Mouse (Mus musculus): ENCODE measurements around the gene Ube2b. TPM values are rescaled to one million over a fixed set of nuclear protein-coding genes. Genes with fewer than 3 reads are reported as not detected.
A peak's percentile ranks its signal among the peaks of the same experiment; 100 is the strongest.

Gene Ube2b
- polyA plus RNA-seq, 1 experiment from 2014 or later: 241 TPM

DNA sequence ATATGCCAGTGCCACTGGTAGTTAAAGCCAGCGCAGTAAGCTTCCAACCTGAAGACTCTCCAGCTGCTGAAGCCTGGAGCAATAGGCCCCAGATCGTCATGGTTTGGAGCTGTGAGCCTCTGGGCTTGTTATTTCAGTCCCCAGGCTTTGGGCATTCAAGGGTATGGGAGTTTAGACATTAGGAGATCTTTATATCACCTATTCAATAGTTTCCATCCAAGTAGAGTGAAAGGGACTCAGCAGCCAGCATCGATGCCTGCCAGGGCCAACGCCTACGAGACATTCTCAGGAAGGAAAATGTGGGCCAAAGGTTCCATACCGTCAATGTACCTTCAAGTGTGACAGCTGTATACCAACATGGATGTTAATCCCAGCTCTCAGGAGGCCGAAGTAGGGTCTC, 38.3 kb downstream of the Ube2b start:
- peaks cover 5% of the 10 kb centered on the region; the same call in 1 of the 2 replicates for H3K4me1 ChIP-seq
- H3K4me3 ChIP-seq: no peak overlapping the region
- H3K4me2 ChIP-seq: no peak overlapping the region
- H3K9me3 ChIP-seq: no peaks in the 10 kb centered on the region
- H3K27me3 ChIP-seq: no peaks in the 10 kb centered on the region
- H3K36me3 ChIP-seq: no peaks in the 10 kb centered on the region
- 89% methylated on average over 7 of the region's 7 CpGs for WGBS
- ATAC-seq (ENCODE audit: insufficient number of reproducible peaks, low FRiP score, low TSS enrichment, low read depth): no peak
- H3K27ac ChIP-seq: no peak overlapping the region
- H3K9ac ChIP-seq: no peak overlapping the region

DNA sequence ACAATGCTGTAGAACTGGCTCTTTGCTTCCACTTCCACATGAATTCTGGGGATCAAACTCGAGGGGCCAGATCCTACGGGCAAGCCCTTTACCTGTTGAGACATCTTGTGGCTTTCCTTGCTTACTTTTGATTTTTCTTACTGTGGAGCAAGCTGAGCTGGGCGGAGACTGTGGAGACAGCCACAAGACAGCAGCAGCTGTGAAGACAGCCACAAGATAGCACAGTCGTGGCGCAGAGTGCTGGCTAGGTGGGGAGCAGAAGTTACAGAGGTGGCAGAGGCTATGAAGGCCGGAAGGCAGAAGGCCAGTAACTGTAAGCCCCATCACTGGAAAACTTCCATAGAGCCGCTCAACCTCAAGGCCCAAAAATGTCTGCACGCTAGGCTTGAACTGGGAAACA, 38.8 kb downstream of the Ube2b start:
- Histone ChIP-seq H3K36me3 (no peaks in the 10 kb centered on the region), H3K4me2 (no peak overlapping the region), H3K27ac (no peak overlapping the region), H3K4me1 (peaks cover 3% of the 10 kb centered on the region; the same call in 1 of the 2 replicates), H3K4me3 (no peak overlapping the region), H3K9ac (no peak overlapping the region), H3K9me3 (no peaks in the 10 kb centered on the region), H3K27me3 (no peaks in the 10 kb centered on the region)
- 87% methylated on average over 8 of the region's 8 CpGs for WGBS
- ATAC-seq (ENCODE audit: insufficient number of reproducible peaks, low FRiP score, low TSS enrichment, low read depth): no peak

DNA sequence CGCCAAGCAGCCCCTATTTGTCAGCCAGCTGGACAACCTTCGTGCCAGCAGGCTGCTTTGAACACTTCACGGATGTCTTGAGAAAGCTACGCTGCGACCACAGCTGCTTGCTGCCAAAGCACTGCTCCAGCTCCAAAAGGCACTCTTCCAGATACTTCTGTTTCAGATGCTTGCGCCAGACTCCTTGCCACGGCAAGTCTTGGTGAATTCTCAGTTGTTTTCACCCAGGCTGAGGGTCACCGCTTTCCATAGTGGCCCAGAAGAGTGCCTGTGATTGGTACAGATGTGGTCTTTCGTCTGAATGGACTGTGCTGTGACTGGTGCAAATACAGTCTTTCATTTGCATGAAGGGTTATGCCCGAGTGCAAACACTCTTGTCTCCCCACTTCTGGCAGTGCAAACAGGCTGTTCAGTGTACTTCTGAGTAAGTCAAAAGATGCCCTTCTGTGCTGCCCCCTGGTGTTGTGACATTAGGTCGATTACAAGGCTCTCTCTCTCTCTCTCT, 39.5 kb downstream of the Ube2b start:
- H3K27ac ChIP-seq: no peak overlapping the region
- no peaks in the 10 kb centered on the region for H3K27me3 ChIP-seq
- no peaks in the 10 kb centered on the region for H3K36me3 ChIP-seq
- no peaks in the 10 kb centered on the region for H3K9me3 ChIP-seq
- no peak overlapping the region for H3K9ac ChIP-seq
- H3K4me3 ChIP-seq: no peak overlapping the region
- H3K4me2 ChIP-seq: no peak overlapping the region
- 0 out of 2 replicates have a peak, but pooled peaks have one; percentile 30 for ATAC-seq (ENCODE audit: insufficient number of reproducible peaks, low FRiP score, low TSS enrichment, low read depth)
- WGBS: 55% methylated on average over 11 of the region's 11 CpGs
- peaks cover 3% of the 10 kb centered on the region; the same call in 1 of the 2 replicates for H3K4me1 ChIP-seq

DNA sequence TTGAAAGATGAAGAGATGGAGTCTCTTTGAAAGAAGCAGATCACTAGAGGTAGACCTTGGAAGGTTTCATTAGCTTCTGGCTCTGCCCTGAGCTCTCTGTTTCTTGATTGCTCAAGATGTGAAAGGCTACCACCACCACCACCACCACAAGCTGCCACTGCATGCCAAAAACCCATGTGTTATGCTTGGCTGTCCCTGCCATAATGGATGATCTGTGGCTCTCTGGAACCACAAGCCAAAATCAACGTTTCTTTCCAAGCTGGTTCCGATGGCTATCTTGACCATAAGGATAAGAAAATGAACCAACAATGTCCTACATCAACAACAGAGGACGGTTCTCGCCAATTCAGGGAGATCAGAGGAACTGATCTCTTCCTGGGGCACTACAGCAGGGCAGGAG, 40.5 kb downstream of the Ube2b start:
- no peak overlapping the region for H3K4me3 ChIP-seq
- ATAC-seq (ENCODE audit: insufficient number of reproducible peaks, low FRiP score, low TSS enrichment, low read depth): no peak
- WGBS: 88% methylated on average over 4 of the region's 4 CpGs
- H3K4me2 ChIP-seq: no peak overlapping the region
- H3K9me3 ChIP-seq: no peaks in the 10 kb centered on the region
- H3K36me3 ChIP-seq: no peaks in the 10 kb centered on the region
- no peak overlapping the region for H3K27ac ChIP-seq
- no peaks in the 10 kb centered on the region for H3K27me3 ChIP-seq
- H3K4me1 ChIP-seq: peaks cover 3% of the 10 kb centered on the region; the same call in 1 of the 2 replicates
- no peak overlapping the region for H3K9ac ChIP-seq

DNA sequence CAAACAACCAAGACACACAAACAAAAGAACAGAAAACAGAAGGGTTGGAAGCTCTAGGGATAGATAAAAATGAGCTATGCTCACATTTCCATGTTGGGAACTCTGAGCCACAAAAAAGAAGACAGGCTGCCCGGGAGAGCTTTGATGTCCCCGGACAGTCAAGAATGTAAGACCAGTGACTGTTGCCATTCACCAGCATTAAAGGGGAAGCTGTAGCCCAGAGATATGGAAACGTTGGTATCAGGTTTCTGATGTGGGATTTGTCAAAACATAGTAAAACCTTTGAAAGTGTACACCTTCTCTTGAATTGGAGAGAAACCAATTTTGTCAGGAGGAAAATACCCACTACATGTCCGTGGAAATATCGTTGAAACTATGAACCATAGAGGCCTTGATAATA, 41.1 kb downstream of the Ube2b start:
- no peak overlapping the region for H3K4me2 ChIP-seq
- no peak overlapping the region for H3K4me3 ChIP-seq
- ATAC-seq (ENCODE audit: insufficient number of reproducible peaks, low FRiP score, low TSS enrichment, low read depth): no peak
- no peak overlapping the region for H3K9ac ChIP-seq
- H3K27ac ChIP-seq: no peak overlapping the region
- no peaks in the 10 kb centered on the region for H3K36me3 ChIP-seq
- H3K9me3 ChIP-seq: no peaks in the 10 kb centered on the region
- WGBS: 76% methylated on average over 5 of the region's 5 CpGs
- no peaks in the 10 kb centered on the region for H3K27me3 ChIP-seq
- H3K4me1 ChIP-seq: peaks cover 3% of the 10 kb centered on the region; the same call in 1 of the 2 replicates

DNA sequence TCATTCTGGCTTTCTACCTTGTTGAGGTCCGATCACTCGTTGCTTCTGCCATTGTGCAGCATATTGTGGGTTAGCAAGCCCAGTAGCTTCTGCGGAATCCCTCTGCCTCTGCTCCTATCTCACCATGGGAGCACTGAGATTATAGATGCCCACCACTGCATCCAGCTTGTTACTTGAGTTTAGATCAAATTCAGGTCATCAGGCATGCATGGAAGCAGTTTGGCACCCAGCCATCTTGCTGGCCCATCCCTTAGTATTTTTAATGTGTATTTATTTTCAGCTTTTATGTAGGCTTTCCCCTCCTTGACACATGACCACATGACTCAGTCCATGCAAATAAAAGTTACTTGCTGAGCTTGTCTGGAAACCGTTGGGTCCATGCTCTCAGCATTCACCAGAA, 42.8 kb downstream of the Ube2b start:
- Histone ChIP-seq H3K36me3 (no peaks in the 10 kb centered on the region), H3K27me3 (no peaks in the 10 kb centered on the region), H3K27ac (no peak overlapping the region), H3K4me3 (no peak overlapping the region), H3K4me1 (peaks cover 3% of the 10 kb centered on the region; the same call in 1 of the 2 replicates), H3K4me2 (no peak overlapping the region), H3K9ac (no peak overlapping the region), H3K9me3 (no peaks in the 10 kb centered on the region)
- ATAC-seq (ENCODE audit: insufficient number of reproducible peaks, low FRiP score, low TSS enrichment, low read depth): no peak
- 80% methylated on average over 4 of the region's 4 CpGs for WGBS

DNA sequence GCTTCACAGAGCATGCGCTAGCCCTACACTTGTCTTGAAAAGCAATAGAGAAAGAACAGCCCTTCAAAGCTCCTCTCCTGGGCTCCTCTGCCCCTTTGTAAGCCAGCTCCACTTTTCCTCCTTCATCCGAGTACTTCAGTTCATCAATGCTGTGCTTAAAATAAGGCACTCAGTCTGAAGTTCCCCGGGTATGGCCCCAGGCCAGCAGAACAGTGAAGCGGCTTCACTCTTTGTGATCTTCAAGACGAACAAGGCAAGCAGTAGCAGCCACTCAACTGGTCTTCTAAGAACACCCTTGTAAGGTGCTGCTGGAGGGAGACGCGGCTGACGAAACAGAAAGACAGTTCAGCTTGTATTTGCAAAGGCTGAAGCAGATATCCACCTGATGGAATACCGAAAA, 44.5 kb downstream of the Ube2b start:
- Histone ChIP-seq H3K4me2 (no peak overlapping the region), H3K9me3 (no peaks in the 10 kb centered on the region), H3K27ac (no peak overlapping the region), H3K27me3 (no peaks in the 10 kb centered on the region), H3K36me3 (no peaks in the 10 kb centered on the region), H3K4me1 (peaks cover 3% of the 10 kb centered on the region; the same call in 1 of the 2 replicates), H3K4me3 (no peak overlapping the region), H3K9ac (no peak overlapping the region)
- no peak for ATAC-seq (ENCODE audit: insufficient number of reproducible peaks, low FRiP score, low TSS enrichment, low read depth)
- 70% methylated on average over 9 of the region's 9 CpGs for WGBS

DNA sequence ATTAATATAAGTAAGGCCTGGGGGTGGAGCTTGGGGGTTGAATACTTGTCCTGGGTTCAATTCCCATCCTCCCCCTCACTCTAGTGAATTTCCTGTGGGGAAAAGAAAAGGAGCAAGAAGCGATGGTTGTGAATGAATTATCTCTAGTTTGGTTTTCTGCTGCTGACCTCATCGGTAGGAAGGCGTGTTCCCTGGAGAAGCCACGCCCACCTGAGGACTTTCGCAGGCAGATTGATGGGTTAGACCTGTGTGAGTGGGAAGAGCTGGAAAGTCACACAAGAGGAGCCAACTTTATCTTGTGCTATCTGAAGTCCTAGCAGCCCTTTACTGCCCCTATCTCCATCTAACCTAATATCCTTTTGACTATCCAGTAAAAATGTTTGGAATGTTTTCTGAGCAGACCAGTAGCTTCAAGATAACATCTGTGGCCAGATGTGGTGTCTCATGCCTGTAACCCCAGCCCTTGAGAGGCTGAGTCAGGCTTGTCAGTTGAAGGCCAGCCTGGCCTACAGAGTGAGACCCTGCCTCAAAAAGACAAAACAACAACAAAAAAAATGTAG, 48.6 kb downstream of the Ube2b start:
- no peak for ATAC-seq (ENCODE audit: insufficient number of reproducible peaks, low FRiP score, low TSS enrichment, low read depth)
- Histone ChIP-seq H3K9ac (no peak overlapping the region), H3K36me3 (no peaks in the 10 kb centered on the region), H3K27me3 (no peaks in the 10 kb centered on the region), H3K4me1 (no peaks in the 10 kb centered on the region), H3K27ac (no peak overlapping the region), H3K9me3 (no peaks in the 10 kb centered on the region), H3K4me2 (no peak overlapping the region), H3K4me3 (no peak overlapping the region)
- WGBS: 56% methylated on average over 5 of the region's 5 CpGs

DNA sequence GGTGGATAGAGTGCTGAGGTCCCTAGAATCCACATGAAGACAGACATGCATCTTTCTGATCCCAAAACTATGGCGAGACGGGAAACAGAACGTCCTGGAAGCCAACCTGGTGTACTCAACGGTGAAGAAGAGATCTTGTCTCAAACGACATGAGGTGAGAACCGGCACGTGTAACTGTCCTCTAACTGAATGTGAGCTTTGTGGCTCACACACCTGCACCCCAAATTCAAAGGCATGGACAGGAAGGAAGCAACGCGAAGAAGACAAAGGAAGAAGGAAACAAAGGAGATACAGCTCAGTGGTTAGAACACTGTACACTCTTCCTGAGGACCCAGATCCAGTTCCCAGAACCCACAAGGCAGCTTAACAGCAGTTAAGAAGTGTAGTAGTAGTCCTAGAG, 50.6 kb downstream of the Ube2b start:
- no peak for ATAC-seq (ENCODE audit: insufficient number of reproducible peaks, low FRiP score, low TSS enrichment, low read depth)
- Histone ChIP-seq H3K4me2 (no peak overlapping the region), H3K4me3 (no peak overlapping the region), H3K27me3 (no peaks in the 10 kb centered on the region), H3K9ac (no peak overlapping the region), H3K9me3 (no peaks in the 10 kb centered on the region), H3K27ac (no peak overlapping the region), H3K36me3 (no peaks in the 10 kb centered on the region), H3K4me1 (peaks cover 6% of the 10 kb centered on the region)
- WGBS: 90% methylated on average over 9 of the region's 9 CpGs

DNA sequence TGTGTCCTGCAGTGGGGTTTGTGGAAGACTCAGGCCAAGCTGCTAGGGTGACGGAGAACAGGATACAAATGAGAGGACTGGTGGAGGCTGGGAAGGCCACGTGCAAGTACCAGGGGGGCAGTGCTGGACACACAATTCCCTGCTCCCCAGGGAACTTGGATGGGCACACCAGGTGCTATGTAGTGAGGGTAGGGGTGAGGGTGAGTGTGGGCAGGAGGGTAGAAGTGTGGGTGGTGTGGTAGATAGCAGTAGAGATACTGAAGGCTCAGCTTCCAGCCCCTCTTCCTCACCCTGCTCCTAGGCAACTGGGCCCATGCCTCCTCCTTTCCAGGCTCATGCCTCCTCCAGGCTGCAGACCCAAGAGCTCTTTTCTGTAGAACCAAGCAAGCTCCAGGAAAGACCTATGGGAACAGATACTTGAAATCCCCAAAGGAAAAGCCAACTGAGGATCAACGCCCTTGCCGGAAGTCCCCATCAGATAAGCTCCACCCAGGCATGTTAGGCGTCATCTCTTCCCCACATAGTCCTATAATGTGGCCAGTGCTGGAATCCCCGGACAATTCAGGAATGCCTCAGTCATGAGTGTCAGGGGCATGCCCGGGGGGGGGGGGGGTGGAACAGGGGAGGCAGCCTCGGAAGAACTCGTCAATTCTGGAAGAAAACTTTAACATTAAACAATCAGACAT, 51.3 kb downstream of the Ube2b start:
- no peaks in the 10 kb centered on the region for H3K9me3 ChIP-seq
- H3K4me2 ChIP-seq: no peak overlapping the region
- WGBS: 80% methylated on average over 9 of the region's 9 CpGs
- no peaks in the 10 kb centered on the region for H3K27me3 ChIP-seq
- H3K27ac ChIP-seq: no peak overlapping the region
- no peak overlapping the region for H3K9ac ChIP-seq
- no peak for ATAC-seq (ENCODE audit: insufficient number of reproducible peaks, low FRiP score, low TSS enrichment, low read depth)
- no peak overlapping the region for H3K4me3 ChIP-seq
- no peaks in the 10 kb centered on the region for H3K36me3 ChIP-seq
- peaks cover 6% of the 10 kb centered on the region for H3K4me1 ChIP-seq

DNA sequence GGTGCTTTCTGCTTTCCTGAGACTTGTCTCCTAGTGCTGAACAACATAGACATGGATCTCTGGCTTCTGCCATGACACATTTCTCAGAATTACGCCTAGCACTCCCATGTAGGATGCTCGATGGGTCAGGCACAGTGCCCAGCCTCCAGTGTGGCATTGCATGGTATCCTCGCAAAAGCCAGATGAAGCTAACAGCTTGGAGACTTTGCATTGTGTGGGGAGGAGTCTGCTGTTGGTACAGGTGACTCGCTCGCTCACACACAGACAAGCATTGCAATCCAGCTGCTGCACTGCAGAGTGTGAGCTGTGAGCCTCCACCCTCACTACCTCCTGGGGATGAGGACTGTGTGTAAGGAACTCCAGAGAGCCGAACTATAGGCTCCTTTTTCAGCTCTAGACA, 54.4 kb downstream of the Ube2b start:
- Histone ChIP-seq H3K4me2 (no peak overlapping the region), H3K27me3 (no peaks in the 10 kb centered on the region), H3K36me3 (no peaks in the 10 kb centered on the region), H3K9me3 (no peaks in the 10 kb centered on the region), H3K4me1 (peaks cover 20% of the 10 kb centered on the region), H3K4me3 (no peak overlapping the region), H3K27ac (no peak overlapping the region), H3K9ac (no peak overlapping the region)
- no peak for ATAC-seq (ENCODE audit: insufficient number of reproducible peaks, low FRiP score, low TSS enrichment, low read depth)
- 69% methylated on average over 6 of the region's 6 CpGs for WGBS

DNA sequence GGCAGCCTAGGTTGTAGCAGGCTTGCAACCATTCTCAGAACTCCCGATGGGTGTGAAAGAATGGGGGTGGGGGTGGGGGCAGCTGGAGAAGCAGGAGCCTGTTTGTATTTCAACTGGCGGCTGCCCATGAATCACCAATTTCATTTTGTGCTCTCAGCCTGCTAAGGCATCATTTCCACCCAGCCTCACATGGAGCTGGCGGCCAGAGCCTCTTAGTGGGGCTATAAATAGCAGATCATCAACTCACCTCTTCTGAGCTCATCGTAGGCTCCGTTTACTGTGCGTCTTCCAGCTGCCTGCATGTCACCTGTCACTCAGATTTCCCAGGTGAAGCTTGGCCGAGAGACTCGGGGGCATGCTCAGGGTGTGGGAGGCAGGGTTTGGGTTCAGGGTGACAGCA, 55.0 kb downstream of the Ube2b start:
- 8% methylated on average over 8 of the region's 8 CpGs for WGBS
- Histone ChIP-seq H3K4me3 (no peak overlapping the region), H3K9ac (no peak overlapping the region), H3K4me2 (no peak overlapping the region), H3K27ac (no peak overlapping the region), H3K27me3 (no peaks in the 10 kb centered on the region), H3K36me3 (no peaks in the 10 kb centered on the region), H3K9me3 (no peaks in the 10 kb centered on the region), H3K4me1 (peaks cover 20% of the 10 kb centered on the region)
- ATAC-seq (ENCODE audit: insufficient number of reproducible peaks, low FRiP score, low TSS enrichment, low read depth): no peak

Measured in limb, embryonic 15.5 days (tissue).